11 mouse cellular contexts compared by ENCODE assay signal in the genomic region with DNA sequence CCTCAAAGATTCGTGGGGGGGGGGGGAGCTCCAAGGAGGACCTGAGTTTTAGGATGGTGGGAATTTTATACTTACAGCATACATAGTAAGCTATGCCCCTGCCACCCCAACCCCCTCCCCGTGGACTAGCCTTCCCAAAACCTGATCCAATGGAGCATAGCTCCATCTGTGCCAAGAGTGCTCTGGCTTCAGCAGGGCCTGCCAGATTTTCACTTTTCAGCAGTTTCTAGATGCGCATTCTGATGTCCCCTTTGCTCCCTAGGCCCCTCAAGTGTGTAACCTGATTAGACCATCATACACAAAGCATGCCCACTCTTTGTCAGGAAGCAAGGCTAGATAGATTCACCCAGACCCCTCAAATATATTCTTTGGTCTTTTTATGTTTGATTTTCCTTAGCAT. TPM values are rescaled to one million over a fixed set of nuclear protein-coding genes. Genes with fewer than 3 reads are reported as not detected.
DNase-seq lines count a peak whose midpoint lies in the region; ATAC-seq and TF ChIP-seq lines count a peak whose summit lies in the region.
"Had no signal": no experiment of that assay in that cellular context is flagged by ENCODE, and none has a peak within 500 bp of the region (broad histone marks: within the 10 kb centered on the region; RNA-seq: fewer than 3 reads in every experiment).

No protein-coding gene starts in this region.

- H3K27me3 ChIP-seq in kidney, embryonic 14.5 days (ENCODE audit: control insufficient read depth, insufficient read depth, low read length) = peaks cover 22% of the 10 kb centered on the region
- peaks cover 31% of the 10 kb centered on the region for H3K27me3 ChIP-seq in hindbrain, embryonic 14.5 days (ENCODE audit: control insufficient read depth, insufficient read depth, low read length)

- no peaks in the 10 kb centered on the region for H3K36me3 ChIP-seq in kidney, embryonic 14.5 days (ENCODE audit: control insufficient read depth, insufficient read depth, low read length)
- no peaks in the 10 kb centered on the region for H3K36me3 ChIP-seq in hindbrain, embryonic 14.5 days (replicated peaks; ENCODE audit: control insufficient read depth, insufficient read depth)

- no peak for TF ChIP-seq POLR2A in brain, embryonic 14.5 days (IDR thresholded peaks at IDR 0.05; ENCODE audit: borderline replicate concordance, extremely low read depth, insufficient read depth, insufficient read length, poor library complexity, severe bottlenecking)

- H3K4me2 ChIP-seq in kidney, embryonic 14.5 days (replicated peaks; ENCODE audit: low read depth, low read length) = no peak overlapping the region
- H3K4me2 ChIP-seq in hindbrain, embryonic 14.5 days (replicated peaks) = no peak overlapping the region

- H3K4me1 ChIP-seq in kidney, embryonic 14.5 days (ENCODE audit: control insufficient read depth, insufficient read depth, low read length) = peaks cover 19% of the 10 kb centered on the region
- peaks cover 3% of the 10 kb centered on the region; the same call in 1 of the 2 replicates for H3K4me1 ChIP-seq in hindbrain, embryonic 14.5 days (replicated peaks; ENCODE audit: control insufficient read depth, insufficient read depth, low read length)

- no peak overlapping the region for H3K4me3 ChIP-seq in kidney, embryonic 14.5 days (ENCODE audit: low read length)
- H3K4me3 ChIP-seq in hindbrain, embryonic 14.5 days (replicated peaks; ENCODE audit: low read length) = no peak overlapping the region

- WGBS in kidney, embryonic 14.5 days = 42% methylated on average over 3 of the region's 3 CpGs
- WGBS in hindbrain, embryonic 14.5 days = 19% methylated on average over 3 of the region's 3 CpGs

- peak; percentile 14 for DNase-seq in embryo, embryonic 11 days
- no peak for DNase-seq in embryo, embryonic 9.5 days (ENCODE audit: extremely low spot score)
- no peak for DNase-seq in kidney, postnatal 25 days
- peak; percentile 61 for DNase-seq in brain, embryonic 14.5 days (ENCODE audit: low read depth)
- no peak for DNase-seq in hindbrain, embryonic 14.5 days (ENCODE audit: low spot score)
- no peak for DNase-seq in adrenal gland, postnatal 4 days (ENCODE audit: low spot score in 2 of 2)
- DNase-seq in lung, postnatal 36 days = no peak
- DNase-seq: cerebellum, adult 9-11 months; thymus, adult 2 months had no signal

- 0 out of 2 replicates have a peak overlapping the region, but pooled peaks have one; percentile 0 for H3K9ac ChIP-seq in kidney, embryonic 14.5 days (ENCODE audit: low read depth, low read length)
- H3K9ac ChIP-seq in hindbrain, embryonic 14.5 days = no peak overlapping the region
- H3K9ac ChIP-seq: liver, embryonic 14.5 days had no signal

- H3K27ac ChIP-seq in kidney, embryonic 14.5 days (ENCODE audit: low read depth, low read length) = no peak overlapping the region; the same call in 1 of the 2 replicates
- H3K27ac ChIP-seq in hindbrain, embryonic 14.5 days = peak overlapping the region; percentile 9; the same call in 1 of the 2 replicates
- H3K27ac ChIP-seq: liver, embryonic 14.5 days had no signal

- ATAC-seq in kidney, embryonic 14.5 days (ENCODE audit: low FRiP score, low TSS enrichment) = peak; percentile 3; the same call in 1 of the 2 replicates
- no peak; the same call in 1 of the 2 replicates for ATAC-seq in hindbrain, embryonic 14.5 days (ENCODE audit: low FRiP score)

- no peaks in the 10 kb centered on the region for H3K9me3 ChIP-seq in kidney, embryonic 14.5 days (ENCODE audit: control insufficient read depth, low read length)
- H3K9me3 ChIP-seq in hindbrain, embryonic 14.5 days (ENCODE audit: control insufficient read depth, low read length) = no peaks in the 10 kb centered on the region

- no peak for TF ChIP-seq CTCF in brain, embryonic 14.5 days (IDR thresholded peaks at IDR 0.05; ENCODE audit: borderline replicate concordance, extremely low read depth, insufficient read depth, insufficient read length)

RNA-seq across cellular contexts. Expression of a gene that starts 6.0 kb away (rescaled TPM):
- 2.6 and 3.6 TPM in 2 replicates for polyA plus RNA-seq in kidney, embryonic 14.5 days (2014; fragmentation: Nextera tagmentation; extraction: Ambion mirVana)
- polyA plus RNA-seq in brain, embryonic 14.5 days (2012; rRNA removed) = 1.2 and 1.5 TPM in 2 replicates
- polyA plus RNA-seq in hindbrain, embryonic 14.5 days (2014; fragmentation: Nextera tagmentation; extraction: Ambion mirVana) = 1.6 and 1.7 TPM in 2 replicates
- total RNA-seq in adrenal gland, postnatal 4 days (2021) = 100 to 1,000 TPM; 201 to 207 TPM
- polyA plus RNA-seq: liver, embryonic 14.5 days had no signal

RNA-seq across cellular contexts. Expression of a gene that starts 56.5 kb away (rescaled TPM):
- 122 and 150 TPM in 2 replicates for polyA plus RNA-seq in kidney, embryonic 14.5 days (2014; fragmentation: Nextera tagmentation; extraction: Ambion mirVana)
- polyA plus RNA-seq in brain, embryonic 14.5 days (2012; rRNA removed) = 52.7 and 79.7 TPM in 2 replicates
- 66.8 and 74.7 TPM in 2 replicates for polyA plus RNA-seq in hindbrain, embryonic 14.5 days (2014; fragmentation: Nextera tagmentation; extraction: Ambion mirVana)
- 100 to 1,000 TPM; 107 to 109 TPM for total RNA-seq in adrenal gland, postnatal 4 days (2021)

RNA-seq across cellular contexts. Expression of a gene that starts 56.6 kb away (rescaled TPM):
- polyA plus RNA-seq in kidney, embryonic 14.5 days (2014; fragmentation: Nextera tagmentation; extraction: Ambion mirVana) = 53.2 and 61.3 TPM in 2 replicates
- polyA plus RNA-seq in brain, embryonic 14.5 days (2012; rRNA removed) = 58.2 and 75.1 TPM in 2 replicates
- 59.3 and 69.2 TPM in 2 replicates for polyA plus RNA-seq in hindbrain, embryonic 14.5 days (2014; fragmentation: Nextera tagmentation; extraction: Ambion mirVana)
- total RNA-seq in adrenal gland, postnatal 4 days (2021) = 10 to 100 TPM; 73.9 to 84.0 TPM

Comparison
In these comparisons a context has a peak if more than half of its experiments do, and no peak if none do; other contexts are left out.
1. DNase-seq: peak in embryo, embryonic 11 days (single experiment) and brain, embryonic 14.5 days (single experiment); none in embryo, embryonic 9.5 days (single experiment), kidney, postnatal 25 days (0 of 2), hindbrain, embryonic 14.5 days (single experiment), adrenal gland, postnatal 4 days (0 of 2) and lung, postnatal 36 days (single experiment).